Mouse (Mus musculus) limb, embryonic 12.5 days (tissue): ENCODE data around the gene Lrrc45. TPM values are rescaled to one million over a fixed set of nuclear protein-coding genes. Genes with fewer than 3 reads are reported as not detected.
"Not testable (repeated sequence)": the region's sequence is repeated elsewhere in the genome, so short reads cannot be mapped to it uniquely, and the experiment has no call there.

Source experiments
- ATAC-seq: fragments of 200-750 bp; cut with Nextera tagmentation; 2 replicates; pipeline ENCODE4 v1.8.0; 2017; ENCODE audit warnings: low read depth, moderate TSS enrichment; ENCODE audit not compliant: insufficient number of reproducible peaks, insufficient read depth, low FRiP score, low TSS enrichment
- H3K27ac ChIP-seq: fragments of 300-500 bp; sonication (generic); 2 replicates; pipeline ENCODE4 v1.5.1; 2016; ENCODE audit warnings: mild to moderate bottlenecking, moderate library complexity
- H3K27me3 ChIP-seq: fragments of 300-500 bp; sonication (generic); 2 replicates; pipeline ENCODE4 v1.6.1; 2016; ENCODE audit warnings: mild to moderate bottlenecking, moderate library complexity
- H3K36me3 ChIP-seq: fragments of 300-500 bp; sonication (generic); 2 replicates; pipeline ENCODE4 v1.6.1; 2016; ENCODE audit warnings: mild to moderate bottlenecking, moderate library complexity
- H3K4me1 ChIP-seq: fragments of 300-500 bp; sonication (generic); replicated peaks from 2 replicates; pipeline ENCODE4 v1.6.1; 2016
- H3K4me2 ChIP-seq: fragments of 300-500 bp; sonication (generic); 2 replicates; pipeline ENCODE4 v1.6.1; 2016; ENCODE audit warnings: mild to moderate bottlenecking, moderate library complexity
- H3K4me3 ChIP-seq: fragments of 300-500 bp; sonication (generic); replicated peaks from 2 replicates; pipeline ENCODE4 v1.5.1; 2016; ENCODE audit warnings: mild to moderate bottlenecking
- H3K9ac ChIP-seq: fragments of 300-500 bp; sonication (generic); replicated peaks from 2 replicates; pipeline ENCODE4 v1.6.1; 2016; ENCODE audit warnings: mild to moderate bottlenecking, moderate library complexity
- H3K9me3 ChIP-seq: fragments of 300-500 bp; sonication (generic); 2 replicates; pipeline ENCODE4 v1.6.1; 2016; ENCODE audit warnings: mild to moderate bottlenecking, moderate library complexity
- WGBS: fragments of 180-500 bp; shearing (Covaris S2); methylation state at CpG from one replicate; pipeline ENCODE4 v1.1.7; 2016; 5-methylcytosine and 5-hydroxymethylcytosine counted together
- polyA plus RNA-seq: library from polyadenylated mRNA; unstranded; fragments of >200 nt; fragmentation: Nextera tagmentation; extraction: Ambion mirVana; gene quantifications from 2 replicates; pipeline ENCODE4 v1.2.1, GENCODE M21; 2016

Gene Lrrc45
- polyA plus RNA-seq, 1 experiment from 2014 or later: 77.9 TPM

- Histone ChIP-seq H3K4me3 (peak overlapping the region; percentile 15; the same call in 1 of the 2 replicates), H3K36me3 (peaks cover 4% of the 10 kb centered on the region), H3K4me2 (peak overlapping the region; percentile 46), H3K9me3 (no peaks in the 10 kb centered on the region), H3K9ac (no peak overlapping the region), H3K4me1 (peaks cover 17% of the 10 kb centered on the region), H3K27ac (no peak overlapping the region), H3K27me3 (peaks cover 4% of the 10 kb centered on the region; the same call in 1 of the 2 replicates)
- ATAC-seq: no peak
- 76% methylated on average over 11 of the region's 11 CpGs for WGBS
Observed at GRCm38 (mm10) chr11:120728530-120729240, 15.0 kb downstream of the Lrrc45 start.

GRCm38 (mm10) chr11:120729432-120730050 is 15.8 kb downstream of the Lrrc45 start:
- not testable (repeated sequence) for H3K9ac ChIP-seq, H3K36me3 ChIP-seq, H3K27ac ChIP-seq, ATAC-seq, H3K9me3 ChIP-seq, H3K27me3 ChIP-seq
- H3K4me1 ChIP-seq: peaks cover 17% of the 10 kb centered on the region
- peak overlapping the region; percentile 15 for H3K4me3 ChIP-seq
- 3% methylated on average over 18 of the region's 21 CpGs for WGBS
- peak overlapping the region; percentile 46 for H3K4me2 ChIP-seq

GRCm38 (mm10) chr11:120730331-120730870 is 16.7 kb downstream of the Lrrc45 start:
- H3K4me1 ChIP-seq: peaks cover 17% of the 10 kb centered on the region
- no peak overlapping the region for H3K9ac ChIP-seq
- H3K36me3 ChIP-seq: peaks cover 2% of the 10 kb centered on the region; the same call in 1 of the 2 replicates
- no peak overlapping the region for H3K4me2 ChIP-seq
- H3K9me3 ChIP-seq: no peaks in the 10 kb centered on the region
- peaks cover 3% of the 10 kb centered on the region; the same call in 1 of the 2 replicates for H3K27me3 ChIP-seq
- H3K4me3 ChIP-seq: no peak overlapping the region
- ATAC-seq: no peak
- H3K27ac ChIP-seq: no peak overlapping the region
- 88% methylated on average over 10 of the region's 10 CpGs for WGBS

- H3K4me1 ChIP-seq: peaks cover 15% of the 10 kb centered on the region
- ATAC-seq: no peak
- H3K36me3 ChIP-seq: no peaks in the 10 kb centered on the region
- 89% methylated on average over 1 of the region's 1 CpGs for WGBS
- no peak overlapping the region for H3K9ac ChIP-seq
- no peaks in the 10 kb centered on the region for H3K9me3 ChIP-seq
- peaks cover 3% of the 10 kb centered on the region; the same call in 1 of the 2 replicates for H3K27me3 ChIP-seq
- no peak overlapping the region for H3K4me2 ChIP-seq
- no peak overlapping the region for H3K4me3 ChIP-seq
- H3K27ac ChIP-seq: peak overlapping the region; percentile 78
Observed at GRCm38 (mm10) chr11:120731395-120731794, 17.7 kb downstream of the Lrrc45 start.

- H3K27ac ChIP-seq: peak within 1 kb of the TSS; percentile 78
- H3K27me3 ChIP-seq: peaks cover 3% of the 10 kb centered on the region; the same call in 1 of the 2 replicates
- no peaks in the 10 kb centered on the region for H3K36me3 ChIP-seq
- peaks cover 9% of the 10 kb centered on the region for H3K4me1 ChIP-seq
- peak within 1 kb of the TSS; percentile 10; the same call in 1 of the 2 replicates for H3K4me2 ChIP-seq
- H3K9me3 ChIP-seq: no peaks in the 10 kb centered on the region
- no peak for ATAC-seq
- H3K4me3 ChIP-seq: no peak within 1 kb of the TSS
- H3K9ac ChIP-seq: no peak within 1 kb of the TSS
- WGBS: 68% methylated on average over 12 of the region's 12 CpGs
Observed at GRCm38 (mm10) chr11:120731858-120732680, 18.3 kb downstream of the Lrrc45 start, which contains the start of gene Cbr2. TSS of gene Cbr2 (minus strand) at chr11:120732114.

- H3K4me1 ChIP-seq: peaks cover 9% of the 10 kb centered on the region
- H3K4me2 ChIP-seq: no peak overlapping the region
- no peak overlapping the region for H3K27ac ChIP-seq
- 69% methylated on average over 6 of the region's 6 CpGs for WGBS
- H3K4me3 ChIP-seq: no peak overlapping the region
- peaks cover 3% of the 10 kb centered on the region; the same call in 1 of the 2 replicates for H3K27me3 ChIP-seq
- H3K9me3 ChIP-seq: no peaks in the 10 kb centered on the region
- H3K9ac ChIP-seq: no peak overlapping the region
- H3K36me3 ChIP-seq: no peaks in the 10 kb centered on the region
- ATAC-seq: no peak
Observed at GRCm38 (mm10) chr11:120733521-120733920, 19.8 kb downstream of the Lrrc45 start.

- H3K9ac ChIP-seq: no peak overlapping the region
- H3K27ac ChIP-seq: no peak overlapping the region
- no peak overlapping the region for H3K4me2 ChIP-seq
- no peak overlapping the region for H3K4me3 ChIP-seq
- H3K9me3 ChIP-seq: no peaks in the 10 kb centered on the region
- 76% methylated on average over 6 of the region's 6 CpGs for WGBS
- H3K27me3 ChIP-seq: no peaks in the 10 kb centered on the region; the same call in 1 of the 2 replicates
- ATAC-seq: no peak
- no peaks in the 10 kb centered on the region; the same call in 1 of the 2 replicates for H3K4me1 ChIP-seq
- H3K36me3 ChIP-seq: no peaks in the 10 kb centered on the region
Observed at GRCm38 (mm10) chr11:120736424-120736823, 22.7 kb downstream of the Lrrc45 start.

- ATAC-seq: no peak
- Histone ChIP-seq H3K9me3 (no peaks in the 10 kb centered on the region), H3K4me2 (no peak overlapping the region), H3K27ac (no peak overlapping the region), H3K4me1 (no peaks in the 10 kb centered on the region), H3K4me3 (no peak overlapping the region), H3K36me3 (no peaks in the 10 kb centered on the region), H3K27me3 (no peaks in the 10 kb centered on the region; the same call in 1 of the 2 replicates), H3K9ac (no peak overlapping the region)
- 90% methylated on average over 5 of the region's 5 CpGs for WGBS
Observed at GRCm38 (mm10) chr11:120740981-120741380, 27.3 kb downstream of the Lrrc45 start.

- H3K27ac ChIP-seq: no peak overlapping the region
- H3K36me3 ChIP-seq: no peaks in the 10 kb centered on the region
- H3K9ac ChIP-seq: no peak overlapping the region
- ATAC-seq: no peak
- no peaks in the 10 kb centered on the region for H3K27me3 ChIP-seq
- no peaks in the 10 kb centered on the region for H3K4me1 ChIP-seq
- no peak overlapping the region for H3K4me2 ChIP-seq
- WGBS: 70% methylated on average over 7 of the region's 7 CpGs
- no peak overlapping the region for H3K4me3 ChIP-seq
- H3K9me3 ChIP-seq: no peaks in the 10 kb centered on the region
Observed at GRCm38 (mm10) chr11:120744121-120744701, 30.5 kb downstream of the Lrrc45 start.

- no peaks in the 10 kb centered on the region for H3K4me1 ChIP-seq
- H3K27ac ChIP-seq: no peak overlapping the region
- H3K4me3 ChIP-seq: no peak overlapping the region
- no peak overlapping the region for H3K9ac ChIP-seq
- WGBS: 43% methylated on average over 4 of the region's 4 CpGs
- H3K36me3 ChIP-seq: no peaks in the 10 kb centered on the region
- H3K9me3 ChIP-seq: no peaks in the 10 kb centered on the region
- H3K4me2 ChIP-seq: no peak overlapping the region
- H3K27me3 ChIP-seq: no peaks in the 10 kb centered on the region
- no peak for ATAC-seq
Observed at GRCm38 (mm10) chr11:120747974-120748373, 34.2 kb downstream of the Lrrc45 start.
